Mouse (Mus musculus) limb, embryonic 14.5 days (tissue): Measurements from ENCODE around the gene Scnn1g. TPM values are rescaled to one million over a fixed set of nuclear protein-coding genes. Genes with fewer than 3 reads are reported as not detected.

Source experiments
- ATAC-seq: fragments of 200-750 bp; cut with Nextera tagmentation; 2 replicates; pipeline ENCODE4 v1.8.0; 2017; ENCODE audit warnings: low read depth, moderate number of reproducible peaks, moderate TSS enrichment; ENCODE audit not compliant: low FRiP score
- DNase-seq: peaks from one replicate; pipeline ENCODE4 v3.0.0-alpha.2; 2015; ENCODE audit warnings: low spot score
- H3K27ac ChIP-seq: fragments of 300-500 bp; sonication (generic); replicated peaks from 2 replicates; pipeline ENCODE4 v1.5.1; 2014; ENCODE audit warnings: low read depth, mild to moderate bottlenecking, low read length, moderate library complexity, mixed read lengths
- H3K27me3 ChIP-seq: fragments of 300-500 bp; sonication (generic); 2 replicates; pipeline ENCODE4 v1.6.1; 2014; ENCODE audit warnings: low read length, mixed read lengths; ENCODE audit not compliant: control insufficient read depth, insufficient read depth
- H3K36me3 ChIP-seq: fragments of 300-500 bp; sonication (generic); 2 replicates; pipeline ENCODE4 v1.6.1; 2014; ENCODE audit warnings: mild to moderate bottlenecking, low read length, moderate library complexity, mixed read lengths; ENCODE audit not compliant: control insufficient read depth, insufficient read depth
- H3K4me1 ChIP-seq: fragments of 300-500 bp; sonication (generic); 2 replicates; pipeline ENCODE4 v1.6.1; 2014; ENCODE audit warnings: antibody characterized with exemption, low read length, mixed read lengths; ENCODE audit not compliant: control insufficient read depth, insufficient read depth
- H3K4me2 ChIP-seq: fragments of 300-500 bp; sonication (generic); replicated peaks from 2 replicates; pipeline ENCODE4 v1.6.1; 2014; ENCODE audit warnings: low read depth, mild to moderate bottlenecking, low read length, moderate library complexity; ENCODE audit not compliant: severe bottlenecking
- H3K4me3 ChIP-seq: fragments of 300-500 bp; sonication (generic); replicated peaks from 2 replicates; pipeline ENCODE4 v1.5.1; 2014; ENCODE audit warnings: low read length
- H3K9ac ChIP-seq: fragments of 300-500 bp; sonication (generic); 2 replicates; pipeline ENCODE4 v1.6.1; 2014; ENCODE audit warnings: mild to moderate bottlenecking, low read depth, low read length, moderate library complexity; ENCODE audit not compliant: severe bottlenecking
- H3K9me3 ChIP-seq: fragments of 300-500 bp; sonication (generic); 2 replicates; pipeline ENCODE4 v1.6.1; 2016; ENCODE audit warnings: low read length; ENCODE audit not compliant: control insufficient read depth
- POLR2A ChIP-seq: fragments of 200-500 bp; IDR thresholded peaks from 2 replicates; pipeline ENCODE4 v1.8.0; 2012; ENCODE audit warnings: inconsistent platforms, mild to moderate bottlenecking, moderate library complexity, borderline replicate concordance; ENCODE audit not compliant: insufficient read depth, insufficient read length; ENCODE audit errors: extremely low read depth
- WGBS: fragments of 180-500 bp; shearing (Covaris S2); extraction: QIAGEN DNeasy Blood & Tissue Kit; methylation state at CpG from one replicate; pipeline ENCODE4 v1.1.7; 2014; 5-methylcytosine and 5-hydroxymethylcytosine counted together
- polyA plus RNA-seq, 2 experiments: library from polyadenylated mRNA; depleted of rRNA in 1 of 2; stranded (reverse) in 1 of 2; unstranded in 1 of 2; fragments of >200 nt; fragmentation: Nextera tagmentation in 1 of 2; extraction: Ambion mirVana in 1 of 2; gene quantifications; 2 replicates each; pipeline versions ENCODE4 v1.2.1 to v1.2.3; 2012 to 2014

Scnn1g gene
- polyA plus RNA-seq (2012; rRNA removed) (0.24 and 0.34 TPM in 2 replicates), polyA plus RNA-seq (2014; fragmentation: Nextera tagmentation; extraction: Ambion mirVana) (0.19 and 0.37 TPM in 2 replicates)

- peak; percentile 71; the same call in 1 of the 2 replicates for ATAC-seq
- Histone ChIP-seq H3K9me3 (no peaks in the 10 kb centered on the region), H3K9ac (0 out of 2 replicates have a peak within 1 kb of the TSS, but pooled peaks have one; percentile 36), H3K27me3 (peaks cover 25% of the 10 kb centered on the region), H3K4me3 (peak within 1 kb of the TSS; percentile 19), H3K4me1 (no peaks in the 10 kb centered on the region), H3K36me3 (no peaks in the 10 kb centered on the region), H3K4me2 (peak within 1 kb of the TSS; percentile 45), H3K27ac (no peak within 1 kb of the TSS)
- WGBS: 2% methylated on average over 35 of the region's 38 CpGs
- DNase-seq: peak; percentile 62
- no peak for TF ChIP-seq POLR2A
Observed at GRCm38 (mm10) chr7:121734171-121734831, at the start of gene Scnn1g. TSS of gene Scnn1g (plus strand) at chr7:121734479.

GRCm38 (mm10) chr7:121685140-121685984, 48.9 kb upstream of the Scnn1g start:
- Histone ChIP-seq H3K4me3 (no peak overlapping the region), H3K36me3 (no peaks in the 10 kb centered on the region), H3K27me3 (no peaks in the 10 kb centered on the region), H3K27ac (no peak overlapping the region), H3K4me1 (no peaks in the 10 kb centered on the region), H3K4me2 (no peak overlapping the region), H3K9ac (no peak overlapping the region), H3K9me3 (no peaks in the 10 kb centered on the region)
- TF ChIP-seq POLR2A: no peak
- ATAC-seq (no peak), DNase-seq (no peak)
- WGBS: 89% methylated on average over 5 of the region's 5 CpGs

- Histone ChIP-seq H3K27me3 (no peaks in the 10 kb centered on the region), H3K36me3 (no peaks in the 10 kb centered on the region), H3K27ac (no peak overlapping the region), H3K9me3 (no peaks in the 10 kb centered on the region), H3K4me3 (no peak overlapping the region), H3K4me2 (no peak overlapping the region), H3K9ac (no peak overlapping the region), H3K4me1 (no peaks in the 10 kb centered on the region)
- no peak for TF ChIP-seq POLR2A
- ATAC-seq (no peak), DNase-seq (no peak)
Observed at GRCm38 (mm10) chr7:121689338-121689737, 44.9 kb upstream of the Scnn1g start.

- no peak overlapping the region for H3K4me2 ChIP-seq
- no peak overlapping the region for H3K27ac ChIP-seq
- H3K4me1 ChIP-seq: no peaks in the 10 kb centered on the region
- no peak overlapping the region for H3K4me3 ChIP-seq
- no peaks in the 10 kb centered on the region for H3K9me3 ChIP-seq
- DNase-seq (no peak), ATAC-seq (no peak)
- H3K9ac ChIP-seq: no peak overlapping the region
- no peaks in the 10 kb centered on the region for H3K27me3 ChIP-seq
- H3K36me3 ChIP-seq: no peaks in the 10 kb centered on the region
- no peak for TF ChIP-seq POLR2A
- WGBS: 36% methylated on average over 2 of the region's 2 CpGs
Observed at GRCm38 (mm10) chr7:121691803-121692202, 42.5 kb upstream of the Scnn1g start.

- no peak for ATAC-seq
- Histone ChIP-seq H3K4me3 (no peak overlapping the region), H3K27me3 (no peaks in the 10 kb centered on the region), H3K9ac (no peak overlapping the region), H3K4me2 (no peak overlapping the region), H3K4me1 (no peaks in the 10 kb centered on the region), H3K9me3 (no peaks in the 10 kb centered on the region), H3K36me3 (no peaks in the 10 kb centered on the region), H3K27ac (no peak overlapping the region)
- DNase-seq: no peak
- no peak for TF ChIP-seq POLR2A
Observed at GRCm38 (mm10) chr7:121697170-121697569, 37.1 kb upstream of the Scnn1g start.
